Mouse (Mus musculus) heart, embryonic 10.5 days (tissue): ENCODE data around the gene Hsf2bp. TPM values are rescaled to one million over a fixed set of nuclear protein-coding genes. Genes with fewer than 3 reads are reported as not detected.

Experiments used
- DNase-seq: peaks from one replicate; pipeline ENCODE4 v3.0.0-alpha.2; 2017; ENCODE audit warnings: low spot score
- H3K27ac ChIP-seq: fragments of 300-500 bp; sonication (generic); 2 replicates; pipeline ENCODE4 v1.5.1; 2016; ENCODE audit warnings: mild to moderate bottlenecking
- H3K27me3 ChIP-seq: fragments of 300-500 bp; sonication (generic); 2 replicates; pipeline ENCODE4 v1.6.1; 2016; ENCODE audit warnings: mild to moderate bottlenecking; ENCODE audit not compliant: poor library complexity, insufficient read depth, severe bottlenecking
- H3K36me3 ChIP-seq: fragments of 300-500 bp; sonication (generic); 2 replicates; pipeline ENCODE4 v1.6.1; 2016; ENCODE audit warnings: mild to moderate bottlenecking, moderate library complexity
- H3K4me1 ChIP-seq: fragments of 300-500 bp; sonication (generic); 2 replicates; pipeline ENCODE4 v1.6.1; 2016; ENCODE audit warnings: mild to moderate bottlenecking
- H3K4me3 ChIP-seq: fragments of 300-500 bp; sonication (generic); 2 replicates; pipeline ENCODE4 v1.5.1; 2016; ENCODE audit warnings: mild to moderate bottlenecking, moderate library complexity
- H3K9me3 ChIP-seq: fragments of 300-500 bp; sonication (generic); 2 replicates; pipeline ENCODE4 v1.6.1; 2016; ENCODE audit warnings: mild to moderate bottlenecking, moderate library complexity
- WGBS: fragments of 180-500 bp; shearing (Covaris S2); methylation state at CpG from one replicate; pipeline ENCODE4 v1.1.7; 2016; 5-methylcytosine and 5-hydroxymethylcytosine counted together
- polyA plus RNA-seq: library from polyadenylated mRNA; unstranded; fragments of >200 nt; fragmentation: Nextera tagmentation; extraction: Ambion mirVana; gene quantifications from 2 replicates; pipeline ENCODE4 v1.2.1, GENCODE M21; 2016

Hsf2bp gene
- polyA plus RNA-seq, 1 experiment from 2014 or later: 0.62 TPM

DNA sequence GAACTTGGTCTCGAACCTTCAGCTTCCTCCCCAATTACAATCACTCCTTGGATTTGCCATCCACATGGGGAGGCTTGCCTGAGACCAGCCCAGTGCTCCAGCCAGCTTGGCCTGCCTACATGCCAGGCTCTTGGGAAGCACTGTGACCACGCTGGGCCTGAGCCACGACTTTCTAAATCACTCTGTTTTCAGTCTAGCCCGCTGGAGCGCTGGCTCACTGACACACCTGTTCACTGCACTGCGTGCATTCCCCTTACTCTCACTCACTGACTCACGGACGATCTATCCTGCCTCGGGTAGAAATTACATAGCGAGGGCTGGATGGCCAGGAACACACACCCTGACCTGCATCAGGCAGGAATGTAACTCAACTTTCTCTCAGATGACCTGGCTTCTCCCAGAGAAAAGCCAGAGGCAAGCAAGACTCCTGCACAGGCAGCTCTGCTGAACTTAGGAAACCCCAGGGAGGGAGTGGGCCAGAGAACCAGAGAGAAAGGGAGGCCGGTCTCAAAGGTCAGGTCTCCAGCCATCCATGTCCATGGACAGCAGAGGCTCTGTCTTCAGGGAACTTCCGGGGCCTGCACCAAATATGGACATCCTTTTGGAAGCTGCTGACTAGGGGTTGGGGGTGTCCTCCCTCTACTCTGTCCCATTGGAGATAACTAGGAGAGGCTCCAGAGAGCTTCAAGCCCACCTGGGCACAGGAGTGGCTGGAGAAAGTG, 97.4 kb downstream of the Hsf2bp start:
- no peaks in the 10 kb centered on the region for H3K27me3 ChIP-seq
- H3K27ac ChIP-seq: peak overlapping the region; percentile 75
- DNase-seq: no peak
- no peaks in the 10 kb centered on the region for H3K9me3 ChIP-seq
- no peaks in the 10 kb centered on the region for H3K36me3 ChIP-seq
- H3K4me3 ChIP-seq: no peak overlapping the region
- WGBS: 81% methylated on average over 12 of the region's 12 CpGs
- H3K4me1 ChIP-seq: peaks cover 52% of the 10 kb centered on the region

DNA sequence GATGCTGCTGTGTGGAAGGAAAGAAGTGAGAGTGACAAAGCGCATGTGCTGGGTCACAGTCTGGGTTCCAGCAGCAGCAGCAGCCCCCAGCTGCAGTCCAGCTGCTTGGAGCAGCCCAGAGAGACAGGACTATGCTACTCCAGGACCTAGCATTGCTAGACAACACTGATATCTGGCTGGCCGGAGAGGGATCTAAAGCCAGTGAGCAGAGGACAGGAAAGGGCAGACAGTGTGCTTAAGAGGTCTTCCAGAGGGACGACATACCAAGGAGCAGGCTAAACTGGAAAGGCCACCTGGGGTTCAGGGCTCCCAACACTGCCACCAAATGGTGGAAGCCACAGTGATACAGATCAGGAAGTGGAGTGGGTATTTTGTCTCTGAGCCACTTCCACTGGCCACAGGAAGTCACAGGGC, 99.0 kb downstream of the Hsf2bp start:
- no peaks in the 10 kb centered on the region for H3K9me3 ChIP-seq
- H3K36me3 ChIP-seq: no peaks in the 10 kb centered on the region
- WGBS: 21% methylated on average over 3 of the region's 3 CpGs
- peaks cover 57% of the 10 kb centered on the region for H3K4me1 ChIP-seq
- peak overlapping the region; percentile 84 for H3K27ac ChIP-seq
- DNase-seq: peak; percentile 77
- H3K4me3 ChIP-seq: peak overlapping the region; percentile 20; the same call in 1 of the 2 replicates
- no peaks in the 10 kb centered on the region for H3K27me3 ChIP-seq

DNA sequence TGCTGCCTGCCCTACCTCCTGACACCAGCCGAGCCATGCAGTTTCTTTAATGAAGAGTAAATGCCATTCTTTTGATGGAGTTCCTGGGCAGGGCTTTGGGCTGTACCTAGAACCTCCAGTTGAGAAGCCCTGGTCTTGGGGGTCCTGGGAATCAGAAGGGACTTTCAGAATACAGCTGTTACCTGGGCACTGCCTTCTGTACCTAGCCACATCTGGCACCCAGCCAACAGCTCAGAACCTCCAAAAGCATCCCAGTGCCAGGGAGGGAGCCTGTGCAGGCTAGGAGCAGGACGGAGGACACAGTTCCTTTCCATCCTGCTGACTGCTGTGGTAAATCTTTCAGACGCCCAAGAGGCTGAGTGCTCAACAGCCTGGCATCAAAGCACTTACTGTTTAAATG, 100.3 kb downstream of the Hsf2bp start:
- 70% methylated on average over 3 of the region's 3 CpGs for WGBS
- H3K9me3 ChIP-seq: no peaks in the 10 kb centered on the region
- peak; percentile 43 for DNase-seq
- H3K4me3 ChIP-seq: no peak overlapping the region
- H3K27ac ChIP-seq: peak overlapping the region; percentile 79; the same call in 1 of the 2 replicates
- peaks cover 70% of the 10 kb centered on the region for H3K4me1 ChIP-seq
- H3K27me3 ChIP-seq: no peaks in the 10 kb centered on the region
- H3K36me3 ChIP-seq: no peaks in the 10 kb centered on the region

DNA sequence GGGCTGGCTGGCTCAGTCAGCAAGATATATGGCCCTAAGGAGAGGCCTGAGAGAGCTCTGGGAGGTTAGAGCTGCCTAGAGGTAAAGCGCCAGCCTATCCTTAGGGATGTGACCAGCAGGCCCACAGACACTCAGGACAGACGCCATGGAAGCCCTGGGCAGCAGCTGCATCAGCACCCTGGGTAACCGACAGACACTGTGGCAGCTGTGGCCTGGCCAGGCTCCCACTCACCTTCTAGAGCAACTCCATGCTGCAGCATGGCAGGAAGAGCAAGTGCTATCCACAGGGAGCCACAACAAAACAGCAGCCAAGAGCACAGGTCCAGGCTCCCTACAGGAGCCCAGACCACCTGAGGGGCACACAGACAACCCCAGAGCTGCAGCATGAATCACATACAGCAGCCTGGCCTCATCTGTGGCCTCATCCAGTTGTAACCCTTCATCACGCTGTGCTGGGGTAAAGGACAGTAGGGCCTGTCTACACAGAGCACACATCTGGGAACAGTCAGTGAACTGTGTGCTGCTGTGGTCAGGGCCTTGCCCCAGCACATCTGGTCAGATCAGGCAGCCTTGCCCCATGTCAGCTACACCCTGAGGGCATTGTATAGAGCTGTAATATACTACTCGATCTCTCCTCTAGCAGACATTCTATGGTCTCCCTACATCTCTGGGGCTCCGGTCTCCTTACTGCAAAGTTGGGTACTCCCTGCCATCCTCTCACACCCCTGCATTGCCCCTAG, 100.9 kb downstream of the Hsf2bp start:
- H3K27me3 ChIP-seq: no peaks in the 10 kb centered on the region
- H3K27ac ChIP-seq: peak overlapping the region; percentile 79
- 74% methylated on average over 6 of the region's 6 CpGs for WGBS
- peaks cover 71% of the 10 kb centered on the region for H3K4me1 ChIP-seq
- H3K4me3 ChIP-seq: no peak overlapping the region
- H3K36me3 ChIP-seq: no peaks in the 10 kb centered on the region
- no peaks in the 10 kb centered on the region for H3K9me3 ChIP-seq
- DNase-seq: peak; percentile 71

DNA sequence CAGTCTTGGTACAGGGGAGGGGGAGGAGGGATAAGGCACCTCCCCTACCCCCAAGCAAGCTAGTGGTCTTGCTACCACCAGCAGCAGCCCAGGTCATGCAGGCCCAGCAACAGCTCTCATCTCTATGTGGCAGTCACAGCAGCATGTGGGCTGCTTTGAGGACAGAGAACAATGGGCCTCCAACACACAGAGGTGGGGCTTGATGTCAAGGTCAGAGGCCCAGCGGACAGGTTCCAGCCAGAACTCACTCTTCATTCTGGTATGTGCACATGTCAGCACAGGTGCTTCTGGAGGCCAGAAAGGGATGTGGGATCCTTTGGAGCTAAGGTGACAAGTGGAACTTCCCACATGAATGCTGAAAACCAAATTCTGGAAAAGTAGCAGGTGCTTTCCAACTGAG, 102.2 kb downstream of the Hsf2bp start:
- no peaks in the 10 kb centered on the region for H3K36me3 ChIP-seq
- no peaks in the 10 kb centered on the region for H3K9me3 ChIP-seq
- no peak for DNase-seq
- no peaks in the 10 kb centered on the region for H3K27me3 ChIP-seq
- H3K27ac ChIP-seq: peak overlapping the region; percentile 37; the same call in 1 of the 2 replicates
- 64% methylated on average over 1 of the region's 1 CpGs for WGBS
- no peak overlapping the region for H3K4me3 ChIP-seq
- peaks cover 75% of the 10 kb centered on the region for H3K4me1 ChIP-seq

DNA sequence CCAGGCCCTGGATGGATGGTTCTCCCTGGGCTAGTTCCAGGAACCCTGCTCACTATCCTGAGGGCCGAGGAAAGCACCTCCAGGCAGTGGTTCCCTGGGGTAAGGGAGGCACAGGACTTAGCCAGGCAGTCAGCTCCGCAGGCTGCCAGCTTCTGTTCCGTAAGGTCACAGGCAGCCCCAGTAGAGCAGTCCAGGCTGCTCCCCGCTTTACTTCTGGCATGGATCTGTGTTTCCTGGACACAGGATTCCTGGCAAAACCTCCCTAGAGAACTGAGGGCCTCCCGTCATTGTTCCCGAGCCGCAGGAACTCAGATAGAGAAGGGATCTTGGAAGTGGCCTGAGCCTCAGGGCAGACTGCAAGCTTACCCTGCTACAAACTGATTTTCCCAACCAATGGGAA, 104.7 kb downstream of the Hsf2bp start:
- Histone ChIP-seq H3K4me3 (no peak overlapping the region), H3K27me3 (no peaks in the 10 kb centered on the region), H3K9me3 (no peaks in the 10 kb centered on the region), H3K36me3 (no peaks in the 10 kb centered on the region), H3K4me1 (peaks cover 66% of the 10 kb centered on the region), H3K27ac (peak overlapping the region; percentile 88)
- no peak for DNase-seq
- 42% methylated on average over 7 of the region's 7 CpGs for WGBS

DNA sequence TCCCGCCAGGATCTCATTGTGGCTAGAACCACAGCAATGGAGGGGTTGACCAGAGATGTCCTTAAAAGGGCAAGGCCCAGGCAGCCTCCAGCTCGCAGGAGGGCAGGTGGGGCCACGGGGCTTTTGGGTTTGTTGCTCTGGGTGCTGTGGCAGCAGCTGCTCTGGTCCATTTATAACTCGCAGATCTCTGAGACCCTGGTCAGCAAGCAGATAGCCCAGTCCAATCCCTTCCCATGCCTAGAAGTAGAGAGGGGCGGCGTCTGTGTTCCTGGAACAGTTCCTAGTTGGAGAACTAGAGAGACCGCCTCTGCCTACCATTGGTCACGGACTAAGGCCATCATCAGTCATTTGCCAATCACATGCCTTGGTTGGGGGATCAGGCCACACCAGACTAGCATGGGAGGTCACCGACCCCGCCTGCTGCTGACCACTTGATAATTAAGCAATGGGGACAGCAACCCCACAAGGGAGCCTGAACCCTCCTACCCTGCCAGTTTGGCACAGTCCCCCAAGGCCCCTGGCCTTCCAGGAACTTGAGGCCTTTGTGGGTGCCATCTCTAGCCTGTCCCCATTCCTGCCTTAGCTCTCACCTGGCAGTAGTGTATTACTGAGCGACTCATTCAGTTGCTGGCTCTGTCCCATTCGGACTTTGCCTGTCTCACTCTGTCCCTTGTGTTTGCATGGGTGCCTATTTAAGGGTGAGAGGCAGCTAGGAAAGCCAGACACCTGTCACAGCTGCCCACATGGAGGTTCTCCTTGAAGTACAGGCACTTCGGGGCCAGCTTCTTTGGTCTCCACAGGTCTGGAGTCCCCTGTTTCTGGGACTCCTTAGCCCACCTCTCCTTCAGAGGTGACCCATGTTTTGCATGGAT, 106.1 kb downstream of the Hsf2bp start:
- peak; percentile 91 for DNase-seq
- Histone ChIP-seq H3K36me3 (no peaks in the 10 kb centered on the region), H3K27ac (peak overlapping the region; percentile 88), H3K9me3 (no peaks in the 10 kb centered on the region), H3K4me3 (peak overlapping the region; percentile 25; the same call in 1 of the 2 replicates), H3K27me3 (no peaks in the 10 kb centered on the region), H3K4me1 (peaks cover 57% of the 10 kb centered on the region)
- WGBS: 32% methylated on average over 13 of the region's 13 CpGs

DNA sequence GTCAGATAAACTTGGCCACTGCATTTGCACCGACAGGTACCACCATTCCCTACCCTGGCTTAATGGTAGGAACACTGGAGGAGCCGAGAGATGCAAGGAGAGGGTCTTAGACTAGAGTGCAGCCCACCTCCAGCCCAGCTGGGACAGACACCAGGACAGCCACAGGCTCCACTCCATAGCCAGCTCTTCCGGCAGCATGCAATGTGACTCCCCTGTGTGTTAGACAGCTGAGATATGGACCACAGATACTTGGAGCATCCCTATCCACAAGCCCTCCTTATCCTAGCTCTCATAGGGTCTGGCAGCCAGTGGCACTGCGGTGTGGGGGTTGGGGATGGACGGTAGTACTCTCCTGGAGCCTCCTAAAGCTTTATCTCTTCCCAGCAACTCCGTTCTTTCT, 107.1 kb downstream of the Hsf2bp start:
- no peak for DNase-seq
- Histone ChIP-seq H3K27me3 (no peaks in the 10 kb centered on the region), H3K36me3 (no peaks in the 10 kb centered on the region), H3K27ac (peak overlapping the region; percentile 88), H3K4me3 (no peak overlapping the region), H3K4me1 (peaks cover 51% of the 10 kb centered on the region), H3K9me3 (no peaks in the 10 kb centered on the region)
- WGBS: 54% methylated on average over 6 of the region's 6 CpGs

DNA sequence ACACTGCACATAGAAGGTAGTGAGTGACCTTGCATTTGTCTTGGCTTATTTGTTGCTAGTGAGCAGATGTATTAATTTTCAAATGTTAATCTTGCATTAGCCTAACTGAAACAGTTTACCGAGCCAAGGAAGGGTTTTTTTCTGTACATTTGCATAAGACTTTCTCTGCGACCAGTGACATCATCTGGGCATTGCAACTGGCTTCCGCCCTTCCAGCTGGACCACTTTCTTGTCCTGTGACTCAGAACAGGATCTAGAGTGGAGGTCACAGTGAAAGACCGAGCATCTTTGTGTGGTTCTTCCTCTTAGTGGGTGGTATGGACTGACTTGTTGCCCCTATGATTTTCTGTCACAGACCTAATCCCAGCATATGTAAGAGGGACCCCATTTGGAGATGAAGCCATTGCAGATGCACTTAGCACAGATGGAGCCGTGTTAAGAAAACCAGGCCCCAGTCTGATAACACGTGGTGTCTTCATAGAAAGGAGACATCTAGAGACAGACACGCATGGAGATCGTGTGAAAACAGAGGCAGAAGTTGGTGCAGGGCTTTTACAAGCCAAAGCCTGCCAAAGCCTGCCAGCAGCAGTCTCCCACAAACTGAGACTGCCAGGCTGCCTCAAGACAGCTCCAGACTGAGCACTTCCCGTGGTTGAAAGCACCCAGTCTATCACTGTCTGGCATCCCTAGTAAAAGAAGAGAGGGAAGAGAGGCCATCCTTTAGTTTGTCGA, 108.1 kb downstream of the Hsf2bp start:
- Histone ChIP-seq H3K9me3 (no peaks in the 10 kb centered on the region), H3K27me3 (no peaks in the 10 kb centered on the region), H3K27ac (peak overlapping the region; percentile 88), H3K4me1 (peaks cover 48% of the 10 kb centered on the region), H3K4me3 (no peak overlapping the region), H3K36me3 (no peaks in the 10 kb centered on the region)
- 82% methylated on average over 10 of the region's 10 CpGs for WGBS
- DNase-seq: no peak

DNA sequence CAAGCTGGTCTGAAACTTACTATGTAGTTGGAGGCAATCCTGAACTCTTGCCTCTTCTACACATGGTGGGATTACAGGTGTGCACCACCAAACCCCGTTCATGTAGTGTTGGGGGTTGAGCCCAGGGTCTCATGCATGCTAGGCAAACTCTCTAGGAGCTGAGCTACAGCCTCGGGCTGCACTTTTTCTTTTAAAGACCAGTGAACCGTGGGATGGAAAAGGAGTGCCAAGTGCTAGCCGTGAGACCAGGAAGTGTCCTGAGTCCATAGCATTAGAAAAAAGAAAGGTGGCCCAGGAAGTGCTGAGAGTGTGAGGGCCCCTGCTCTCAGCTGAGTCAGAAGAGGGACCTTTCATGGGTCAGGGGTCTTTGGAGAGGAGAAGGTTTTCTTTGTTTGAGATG, 111.9 kb downstream of the Hsf2bp start:
- Histone ChIP-seq H3K4me1 (peaks cover 47% of the 10 kb centered on the region), H3K36me3 (no peaks in the 10 kb centered on the region), H3K27ac (no peak overlapping the region), H3K27me3 (no peaks in the 10 kb centered on the region), H3K4me3 (no peak overlapping the region), H3K9me3 (no peaks in the 10 kb centered on the region)
- DNase-seq: no peak
- 69% methylated on average over 4 of the region's 4 CpGs for WGBS

DNA sequence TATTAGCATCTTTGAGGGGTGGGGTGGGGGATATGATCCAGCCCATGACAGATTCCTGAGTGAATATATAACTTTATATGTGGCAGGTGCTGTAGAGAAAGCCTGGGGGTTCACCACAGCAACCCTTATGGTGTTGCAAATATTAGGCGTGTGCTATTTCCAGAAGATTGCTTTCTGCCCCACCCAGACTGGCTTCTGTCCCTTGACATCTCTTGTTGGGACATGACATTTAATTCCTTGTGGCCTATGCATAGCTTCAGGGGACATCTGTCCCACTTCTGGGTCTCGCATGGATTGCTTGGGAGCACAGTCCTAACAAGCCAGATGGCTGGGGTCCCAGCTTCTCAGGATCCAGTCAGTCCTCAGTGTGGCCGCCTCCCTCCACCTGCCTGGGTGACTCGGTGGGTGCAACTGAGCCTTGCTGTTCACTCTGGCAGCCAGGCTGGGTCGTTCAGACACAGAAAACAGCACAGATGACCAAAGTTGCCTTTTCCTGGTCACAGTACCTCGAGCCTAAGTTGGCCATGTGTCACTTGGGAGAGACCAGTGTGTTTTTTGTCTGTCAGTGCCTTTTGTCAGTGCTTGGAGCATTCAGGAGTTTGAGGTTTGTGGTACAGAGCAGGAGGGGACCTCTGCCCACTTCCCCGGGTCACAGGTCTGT, 112.7 kb downstream of the Hsf2bp start:
- Histone ChIP-seq H3K27ac (0 out of 2 replicates have a peak overlapping the region, but pooled peaks have one; percentile 13), H3K27me3 (no peaks in the 10 kb centered on the region)
- WGBS: 70% methylated on average over 7 of the region's 7 CpGs

More for the DNA sequence above, 112.7 kb downstream of the Hsf2bp start:
- Histone ChIP-seq H3K4me1 (peaks cover 41% of the 10 kb centered on the region), H3K9me3 (no peaks in the 10 kb centered on the region), H3K4me3 (no peak overlapping the region), H3K36me3 (no peaks in the 10 kb centered on the region)
- DNase-seq: no peak
